Mouse (Mus musculus): ENCODE measurements around the gene Cmc1. TPM values are rescaled to one million over a fixed set of nuclear protein-coding genes. Genes with fewer than 3 reads are reported as not detected.

Cmc1 gene
- polyA plus RNA-seq, 1 experiment from 2014 or later = 32.2 TPM

Other genes with a start within 250 kb of the Cmc1 start
- gene Azi2, start 109.7 kb downstream of the Cmc1 start, polyA plus RNA-seq (2015; fragmentation: Nextera tagmentation; extraction: Ambion mirVana) = 70.2 and 74.0 TPM in 2 replicates

All from midbrain, embryonic 15.5 days (tissue).